Mouse (Mus musculus): ENCODE measurements around the gene Dnajb12. TPM values are rescaled to one million over a fixed set of nuclear protein-coding genes. Genes with fewer than 3 reads are reported as not detected.

Gene Dnajb12
- total RNA-seq (2014; fragmentation: Nextera tagmentation) (18.7 and 20.5 TPM in 2 replicates), total RNA-seq (2017) (8.9 and 10.4 TPM in 2 replicates), polyA plus RNA-seq (2012) (28.1 and 28.5 TPM in 2 replicates)

DNA sequence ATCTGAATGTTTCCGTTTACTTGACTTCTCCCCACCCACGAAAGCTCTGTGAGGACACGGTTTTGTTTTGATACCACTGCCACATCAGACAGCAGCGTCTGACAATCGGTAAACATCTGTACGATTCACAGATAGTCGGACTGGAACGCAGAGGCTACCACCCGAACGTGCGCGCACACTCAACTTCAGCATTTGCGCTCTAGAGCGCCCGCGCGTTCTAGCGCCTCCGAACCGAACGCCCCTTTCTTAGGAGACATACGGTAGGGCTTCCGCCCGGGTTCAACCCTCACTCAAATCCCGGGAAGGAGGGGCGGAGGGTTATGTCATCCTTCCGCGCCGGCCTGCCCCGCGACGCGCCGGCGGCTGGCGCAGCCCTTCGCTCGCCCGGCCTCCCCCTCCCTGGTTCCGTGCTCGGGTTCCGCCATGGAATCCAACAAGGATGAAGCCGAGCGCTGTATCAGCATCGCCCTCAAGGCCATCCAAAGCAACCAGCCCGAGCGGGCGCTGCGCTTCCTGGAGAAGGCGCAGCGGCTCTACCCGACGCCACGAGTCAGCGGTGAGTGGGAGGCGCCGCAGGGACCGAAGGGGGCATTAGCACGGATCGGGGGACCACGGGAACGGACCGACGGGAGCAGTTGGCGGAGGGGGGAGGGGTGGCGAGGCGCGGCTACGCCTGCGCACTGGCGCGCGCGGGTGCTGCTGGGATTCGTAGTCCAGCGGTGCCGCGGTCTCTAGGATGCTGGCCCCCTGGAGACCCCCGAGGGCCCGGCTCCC, at the start of gene Dnajb12:
Dnajb12 (plus strand) TSS at position 302 of the 774 bp plus-strand sequence.
- H3K9me3 ChIP-seq (replicated peaks): no peaks in the 10 kb centered on the region
- peak within 1 kb of the TSS; percentile 83 for H3K4me3 ChIP-seq (ENCODE audit: low read depth, low read length)
- DNase-seq (ENCODE audit: low spot score) (peak; percentile 73), ATAC-seq (ENCODE audit: extremely low read depth, insufficient number of reproducible peaks, low FRiP score, poor library complexity, severe bottlenecking) (peak; percentile 65)
- no peak for TF ChIP-seq GATA1 (IDR thresholded peaks at IDR 0.05; ENCODE audit: borderline replicate concordance, low read length)
- TF ChIP-seq POLR2AphosphoS5 (IDR thresholded peaks at IDR 0.05; ENCODE audit: insufficient replicate concordance, low read depth, low read length): no peak
- no peak for TF ChIP-seq GATA2 (IDR thresholded peaks at IDR 0.05; ENCODE audit: borderline replicate concordance, low read depth, low read length)
- TF ChIP-seq CTCF (IDR thresholded peaks at IDR 0.05; ENCODE audit: low read depth, low read length): no peak
- no peak for TF ChIP-seq TAL1 (conservative IDR thresholded peaks at IDR 0.05; ENCODE audit: low read depth, low read length)
- no peaks in the 10 kb centered on the region for H3K27me3 ChIP-seq (ENCODE audit: insufficient read depth, low read length)
- H3K4me1 ChIP-seq (ENCODE audit: insufficient read depth, low read depth, low read length): peaks cover 27% of the 10 kb centered on the region
- peaks cover 35% of the 10 kb centered on the region for H3K36me3 ChIP-seq (replicated peaks)

DNA sequence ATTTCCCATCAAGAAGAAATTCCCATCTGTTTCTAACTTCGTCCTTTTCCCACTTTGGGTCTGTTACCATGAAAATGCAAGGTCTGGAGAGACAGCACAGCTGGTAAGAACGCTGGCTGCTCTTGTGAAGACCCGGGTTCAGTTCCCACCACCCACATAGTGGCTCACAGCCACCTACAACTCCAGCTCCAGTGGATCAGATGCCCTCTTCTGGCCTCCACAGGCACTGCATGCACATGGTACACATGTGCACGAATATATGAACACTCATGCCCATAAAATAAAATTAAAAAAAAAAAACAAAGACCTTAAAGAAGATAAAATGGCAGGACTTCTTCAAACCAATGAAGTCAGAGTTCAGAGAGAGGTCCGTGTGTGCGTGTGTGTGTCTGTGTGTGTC, 49.5 kb upstream of the Dnajb12 start:
- H3K4me1 ChIP-seq (ENCODE audit: insufficient read depth, low read depth, low read length): no peaks in the 10 kb centered on the region
- TF ChIP-seq TAL1 (conservative IDR thresholded peaks at IDR 0.05; ENCODE audit: low read depth, low read length) (no peak), CTCF (IDR thresholded peaks at IDR 0.05; ENCODE audit: low read depth, low read length) (no peak), GATA2 (IDR thresholded peaks at IDR 0.05; ENCODE audit: borderline replicate concordance, low read depth, low read length) (no peak), POLR2AphosphoS5 (IDR thresholded peaks at IDR 0.05; ENCODE audit: insufficient replicate concordance, low read depth, low read length) (no peak), GATA1 (IDR thresholded peaks at IDR 0.05; ENCODE audit: borderline replicate concordance, low read length) (no peak)
- ATAC-seq (ENCODE audit: extremely low read depth, insufficient number of reproducible peaks, low FRiP score, poor library complexity, severe bottlenecking) (no peak), DNase-seq (ENCODE audit: low spot score) (no peak)
- no peak overlapping the region for H3K4me3 ChIP-seq (ENCODE audit: low read depth, low read length)
- no peaks in the 10 kb centered on the region for H3K9me3 ChIP-seq (replicated peaks)
- no peaks in the 10 kb centered on the region for H3K27me3 ChIP-seq (ENCODE audit: insufficient read depth, low read length)
- H3K36me3 ChIP-seq (replicated peaks): peaks cover 25% of the 10 kb centered on the region

DNA sequence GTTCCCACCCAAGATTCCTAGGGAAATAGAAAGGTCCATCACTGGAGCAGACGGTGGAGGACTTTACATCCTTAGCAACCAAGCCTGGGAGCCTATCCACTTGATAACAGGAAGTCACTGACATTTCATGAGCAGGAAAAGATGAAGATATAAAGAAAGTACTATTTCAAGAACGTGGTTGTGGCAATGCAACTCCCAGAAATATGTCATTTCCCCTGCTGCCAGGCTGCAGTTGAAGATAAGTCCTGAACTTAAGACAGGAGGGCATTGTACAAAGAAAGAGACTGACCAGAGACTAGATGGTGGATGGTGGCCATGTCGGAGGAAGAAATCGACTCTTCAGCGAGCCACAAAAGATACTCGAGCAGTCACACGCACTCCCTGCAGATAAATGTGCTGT, 47.4 kb upstream of the Dnajb12 start:
- TF ChIP-seq GATA1 (IDR thresholded peaks at IDR 0.05; ENCODE audit: borderline replicate concordance, low read length) (no peak), TAL1 (conservative IDR thresholded peaks at IDR 0.05; ENCODE audit: low read depth, low read length) (no peak), POLR2AphosphoS5 (IDR thresholded peaks at IDR 0.05; ENCODE audit: insufficient replicate concordance, low read depth, low read length) (no peak), GATA2 (IDR thresholded peaks at IDR 0.05; ENCODE audit: borderline replicate concordance, low read depth, low read length) (no peak), CTCF (IDR thresholded peaks at IDR 0.05; ENCODE audit: low read depth, low read length) (no peak)
- peaks cover 26% of the 10 kb centered on the region for H3K36me3 ChIP-seq (replicated peaks)
- DNase-seq (ENCODE audit: low spot score): no peak
- no peak overlapping the region for H3K4me3 ChIP-seq (ENCODE audit: low read depth, low read length)
- H3K9me3 ChIP-seq (replicated peaks): no peaks in the 10 kb centered on the region
- H3K27me3 ChIP-seq (ENCODE audit: insufficient read depth, low read length): no peaks in the 10 kb centered on the region
- no peak for ATAC-seq (ENCODE audit: extremely low read depth, insufficient number of reproducible peaks, low FRiP score, poor library complexity, severe bottlenecking)
- H3K4me1 ChIP-seq (ENCODE audit: insufficient read depth, low read depth, low read length): no peaks in the 10 kb centered on the region

DNA sequence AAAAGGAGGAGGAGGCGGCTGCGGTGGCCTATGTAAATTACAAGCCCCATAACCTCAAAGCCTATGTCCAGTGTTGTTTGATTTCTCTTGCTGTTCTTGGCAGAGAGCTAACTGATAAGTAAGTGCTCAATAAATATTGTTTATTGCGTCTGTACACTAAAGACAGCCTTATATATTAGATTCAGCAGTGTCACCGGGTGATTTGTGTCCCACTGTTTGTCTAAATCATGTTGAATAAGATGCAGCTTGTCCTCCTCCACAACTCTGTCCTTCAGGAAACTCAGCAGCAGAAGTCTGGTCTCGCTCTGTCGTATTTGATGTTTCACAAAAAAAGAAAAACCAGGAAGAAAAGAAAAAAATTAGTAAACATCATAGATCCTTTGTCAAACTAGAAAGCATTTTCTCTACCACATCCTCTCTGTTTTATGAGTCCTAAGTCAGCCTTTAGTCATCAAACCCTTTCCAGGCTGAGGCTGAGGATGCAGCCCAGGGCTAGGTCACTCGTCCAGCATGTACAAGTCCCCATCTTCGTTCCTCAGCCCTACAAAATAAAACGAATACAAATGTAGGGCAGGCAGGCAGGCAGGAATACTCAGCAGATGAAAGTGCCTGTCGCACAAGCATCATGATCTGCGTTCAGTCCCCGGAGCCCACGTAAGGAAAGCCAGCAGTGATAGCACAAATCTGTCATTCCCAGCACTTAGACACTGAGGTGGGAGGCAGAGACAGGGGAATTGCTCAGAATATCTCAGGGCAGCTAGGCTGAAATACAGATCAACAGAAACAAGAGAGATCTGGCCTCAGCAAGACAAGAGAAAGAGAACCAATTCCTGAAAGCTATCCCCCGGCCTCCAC, 43.8 kb upstream of the Dnajb12 start:
- H3K4me3 ChIP-seq (ENCODE audit: low read depth, low read length): no peak overlapping the region
- no peaks in the 10 kb centered on the region for H3K27me3 ChIP-seq (ENCODE audit: insufficient read depth, low read length)
- DNase-seq (ENCODE audit: low spot score): no peak
- no peaks in the 10 kb centered on the region for H3K9me3 ChIP-seq (replicated peaks)
- peaks cover 12% of the 10 kb centered on the region for H3K36me3 ChIP-seq (replicated peaks)
- TF ChIP-seq GATA1 (IDR thresholded peaks at IDR 0.05; ENCODE audit: borderline replicate concordance, low read length) (no peak), CTCF (IDR thresholded peaks at IDR 0.05; ENCODE audit: low read depth, low read length) (no peak)
- no peak for ATAC-seq (ENCODE audit: extremely low read depth, insufficient number of reproducible peaks, low FRiP score, poor library complexity, severe bottlenecking)
- H3K4me1 ChIP-seq (ENCODE audit: insufficient read depth, low read depth, low read length): no peaks in the 10 kb centered on the region

DNA sequence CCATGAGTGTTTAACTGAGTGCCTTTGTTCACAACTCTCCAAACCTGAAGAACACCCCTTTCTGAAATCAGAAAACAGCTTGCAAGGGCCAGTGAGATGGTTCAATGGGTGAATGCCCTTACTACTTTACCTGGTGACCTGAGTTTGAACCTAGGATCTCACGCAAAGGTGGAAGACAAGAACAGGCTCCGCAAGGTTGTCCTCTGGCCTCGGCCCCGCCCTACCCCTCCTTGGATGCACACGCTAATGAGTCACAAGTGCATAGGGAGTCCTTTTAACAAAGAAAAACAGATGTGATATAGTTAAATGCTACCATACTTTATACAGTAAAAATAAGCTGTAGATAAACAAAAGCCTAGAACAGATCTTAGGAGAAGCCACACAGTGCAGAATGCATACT, 41.9 kb upstream of the Dnajb12 start:
- H3K27me3 ChIP-seq (ENCODE audit: insufficient read depth, low read length): no peaks in the 10 kb centered on the region
- no peak for TF ChIP-seq CTCF (IDR thresholded peaks at IDR 0.05; ENCODE audit: low read depth, low read length)
- TF ChIP-seq TAL1 (conservative IDR thresholded peaks at IDR 0.05; ENCODE audit: low read depth, low read length): no peak
- TF ChIP-seq GATA2 (IDR thresholded peaks at IDR 0.05; ENCODE audit: borderline replicate concordance, low read depth, low read length): no peak
- TF ChIP-seq POLR2AphosphoS5 (IDR thresholded peaks at IDR 0.05; ENCODE audit: insufficient replicate concordance, low read depth, low read length): no peak
- TF ChIP-seq GATA1 (IDR thresholded peaks at IDR 0.05; ENCODE audit: borderline replicate concordance, low read length): no peak
- H3K36me3 ChIP-seq (replicated peaks): peaks cover 7% of the 10 kb centered on the region
- H3K4me3 ChIP-seq (ENCODE audit: low read depth, low read length): no peak overlapping the region
- DNase-seq (ENCODE audit: low spot score) (no peak), ATAC-seq (ENCODE audit: extremely low read depth, insufficient number of reproducible peaks, low FRiP score, poor library complexity, severe bottlenecking) (no peak)
- no peaks in the 10 kb centered on the region for H3K4me1 ChIP-seq (ENCODE audit: insufficient read depth, low read depth, low read length)
- H3K9me3 ChIP-seq (replicated peaks): no peaks in the 10 kb centered on the region

DNA sequence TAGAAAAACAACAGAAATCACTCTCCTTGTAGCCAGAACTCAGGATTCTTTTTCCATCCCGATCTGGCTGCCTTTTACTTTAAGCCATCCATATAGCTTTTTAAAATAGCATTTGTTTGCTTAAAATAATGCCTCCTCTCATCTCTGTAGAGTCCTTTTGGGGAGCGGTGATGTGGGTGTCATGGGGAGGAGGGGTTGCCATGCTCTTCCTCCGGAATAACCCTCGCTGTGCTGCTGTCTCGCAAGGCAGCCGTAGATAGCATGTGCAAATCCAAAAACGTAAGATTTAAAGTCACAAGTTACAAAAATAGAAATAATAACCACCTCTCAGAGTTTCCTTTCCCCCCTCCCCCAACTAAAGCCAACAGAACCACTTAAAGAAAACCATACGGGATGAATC, 37.9 kb upstream of the Dnajb12 start:
- Histone ChIP-seq H3K27me3 (ENCODE audit: insufficient read depth, low read length) (no peaks in the 10 kb centered on the region), H3K4me1 (ENCODE audit: insufficient read depth, low read depth, low read length) (no peaks in the 10 kb centered on the region), H3K9me3 (replicated peaks) (no peaks in the 10 kb centered on the region), H3K4me3 (ENCODE audit: low read depth, low read length) (no peak overlapping the region), H3K36me3 (replicated peaks) (peaks cover 6% of the 10 kb centered on the region)
- ATAC-seq (ENCODE audit: extremely low read depth, insufficient number of reproducible peaks, low FRiP score, poor library complexity, severe bottlenecking): no peak
- no peak for DNase-seq (ENCODE audit: low spot score)
- TF ChIP-seq GATA2 (IDR thresholded peaks at IDR 0.05; ENCODE audit: borderline replicate concordance, low read depth, low read length) (no peak), TAL1 (conservative IDR thresholded peaks at IDR 0.05; ENCODE audit: low read depth, low read length) (no peak), POLR2AphosphoS5 (IDR thresholded peaks at IDR 0.05; ENCODE audit: insufficient replicate concordance, low read depth, low read length) (no peak), GATA1 (IDR thresholded peaks at IDR 0.05; ENCODE audit: borderline replicate concordance, low read length) (no peak), CTCF (IDR thresholded peaks at IDR 0.05; ENCODE audit: low read depth, low read length) (no peak)
